Mouse (Mus musculus): Measurements from ENCODE around the gene Syt12. TPM values are rescaled to one million over a fixed set of nuclear protein-coding genes. Genes with fewer than 3 reads are reported as not detected.
A peak's percentile ranks its signal among the peaks of the same experiment; 100 is the strongest.

The Syt12 gene
- total RNA-seq (2017), result not detected in 2 replicates

DNA sequence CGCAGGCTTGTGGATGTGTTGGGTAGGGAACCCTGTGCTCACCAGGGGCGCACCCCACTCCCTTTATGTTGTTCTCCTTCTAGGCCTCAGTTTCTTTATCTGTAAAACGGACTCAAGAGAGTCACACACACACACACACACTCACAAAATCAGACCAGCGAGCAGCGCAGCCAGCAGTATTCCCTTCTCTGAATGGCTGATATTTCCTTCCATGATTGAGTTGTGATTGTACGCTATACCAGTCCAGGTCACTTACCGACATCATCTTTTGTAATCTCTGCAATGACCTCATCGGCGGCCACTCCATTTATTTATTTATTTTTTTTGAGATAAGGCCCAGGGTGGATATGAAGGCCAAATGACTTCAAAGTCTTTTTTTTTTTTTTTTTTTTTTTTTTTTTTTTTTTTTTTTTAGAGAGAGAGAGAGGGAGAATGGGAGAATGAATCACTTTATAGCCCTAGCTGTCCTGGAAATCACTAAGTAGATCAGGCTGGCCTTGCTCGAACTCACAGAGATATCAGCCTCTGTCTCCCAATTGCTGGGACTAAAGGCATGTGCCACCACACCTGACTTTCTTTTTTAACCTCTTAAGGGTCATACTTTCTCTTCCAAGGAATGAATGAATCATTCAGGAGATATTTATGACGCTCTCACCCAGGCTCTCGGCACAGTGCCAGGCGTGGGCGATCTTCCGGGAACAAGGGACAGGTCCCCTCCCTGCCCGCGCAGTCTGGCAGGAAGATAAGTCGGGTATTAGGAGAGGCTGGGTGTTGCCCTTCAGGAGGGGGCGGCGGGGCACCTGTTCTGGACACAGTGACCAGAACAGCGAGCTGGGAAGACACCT is at the start of gene Syt12:
Gene Syt12, minus strand, starts transcription at position 103 of the 845 bp plus-strand sequence.
- ATAC-seq (replicated peaks in 1 of 2; ENCODE audit: insufficient read depth in 1 of 2, low FRiP score in 2 of 2, low TSS enrichment in 1 of 2, low read depth in 1 of 2, poor library complexity in 2 of 2, severe bottlenecking in 2 of 2), result no peak

DNA sequence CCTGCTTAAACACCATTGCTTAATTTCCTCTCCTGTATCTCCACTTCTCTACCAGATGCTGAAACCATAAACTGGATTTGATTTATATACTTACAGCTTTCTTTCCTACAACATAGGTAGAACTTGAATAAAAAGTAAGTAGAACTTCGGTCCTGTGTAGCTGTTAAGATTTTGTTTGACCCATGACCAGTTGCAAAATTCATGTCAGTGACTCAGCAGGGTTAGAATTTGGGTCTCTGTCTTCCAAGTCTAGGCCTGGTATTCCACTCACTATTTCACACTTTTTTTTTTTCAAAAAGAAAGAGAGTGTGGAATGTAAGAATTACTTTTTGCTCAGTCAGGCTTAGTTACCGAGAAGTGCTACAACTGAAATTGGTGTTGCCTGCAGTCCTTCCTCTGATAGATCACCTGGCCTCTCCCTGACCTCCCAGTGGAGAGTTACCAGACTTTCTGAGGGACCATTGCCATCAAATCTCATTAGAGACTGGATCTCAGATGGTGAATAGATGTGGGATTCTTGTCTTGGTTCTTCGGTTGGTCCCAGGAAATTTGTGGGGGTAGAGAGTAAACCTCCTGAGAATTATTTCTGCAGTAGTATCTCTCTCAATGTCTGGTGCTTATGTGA is 44.3 kb upstream of the Syt12 start:
- no peak for ATAC-seq (replicated peaks in 1 of 2; ENCODE audit: insufficient read depth in 1 of 2, low FRiP score in 2 of 2, low TSS enrichment in 1 of 2, low read depth in 1 of 2, poor library complexity in 2 of 2, severe bottlenecking in 2 of 2)

DNA sequence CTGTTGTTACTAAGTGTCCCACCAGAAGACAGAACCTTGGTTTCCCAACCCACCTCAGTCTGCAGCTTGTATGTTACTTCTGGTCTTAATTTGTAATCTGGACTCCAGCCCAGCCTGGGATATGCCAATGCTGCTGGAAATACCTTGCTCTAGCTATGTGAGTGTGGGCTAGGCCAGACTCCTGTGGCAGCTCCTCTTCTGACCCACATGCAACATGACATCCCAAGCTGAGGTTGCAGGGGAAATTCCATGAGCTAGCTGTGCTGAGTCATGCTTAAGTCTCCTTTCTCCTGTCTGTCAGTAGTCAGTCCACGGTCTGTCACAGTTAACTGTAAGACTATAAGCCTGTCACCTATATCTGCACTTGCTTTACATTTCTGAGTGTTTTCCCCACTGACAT is 40.2 kb upstream of the Syt12 start:
- no peak for ATAC-seq (replicated peaks in 1 of 2; ENCODE audit: insufficient read depth in 1 of 2, low FRiP score in 2 of 2, low TSS enrichment in 1 of 2, low read depth in 1 of 2, poor library complexity in 2 of 2, severe bottlenecking in 2 of 2)

DNA sequence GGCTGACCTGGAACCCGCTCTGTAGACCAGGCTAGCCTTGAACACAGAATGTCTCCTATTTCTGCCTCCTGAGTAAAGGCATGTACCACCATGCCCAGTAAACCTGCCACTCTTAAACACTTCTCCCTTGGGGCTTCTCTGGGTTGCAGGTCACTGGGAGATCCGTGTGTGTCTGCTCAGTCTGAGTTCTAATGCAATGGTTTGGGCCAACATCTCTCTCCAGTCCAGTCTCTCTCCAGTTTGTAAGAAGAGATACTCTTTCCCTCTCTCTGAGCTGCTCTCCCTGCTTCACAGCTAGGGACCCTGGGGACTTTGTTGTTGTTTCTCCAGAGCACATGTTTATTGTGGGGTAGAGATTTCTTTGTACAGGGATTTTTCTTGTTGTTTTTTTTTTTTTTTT is 39.0 kb upstream of the Syt12 start:
- no peak for ATAC-seq (replicated peaks in 1 of 2; ENCODE audit: insufficient read depth in 1 of 2, low FRiP score in 2 of 2, low TSS enrichment in 1 of 2, low read depth in 1 of 2, poor library complexity in 2 of 2, severe bottlenecking in 2 of 2)

DNA sequence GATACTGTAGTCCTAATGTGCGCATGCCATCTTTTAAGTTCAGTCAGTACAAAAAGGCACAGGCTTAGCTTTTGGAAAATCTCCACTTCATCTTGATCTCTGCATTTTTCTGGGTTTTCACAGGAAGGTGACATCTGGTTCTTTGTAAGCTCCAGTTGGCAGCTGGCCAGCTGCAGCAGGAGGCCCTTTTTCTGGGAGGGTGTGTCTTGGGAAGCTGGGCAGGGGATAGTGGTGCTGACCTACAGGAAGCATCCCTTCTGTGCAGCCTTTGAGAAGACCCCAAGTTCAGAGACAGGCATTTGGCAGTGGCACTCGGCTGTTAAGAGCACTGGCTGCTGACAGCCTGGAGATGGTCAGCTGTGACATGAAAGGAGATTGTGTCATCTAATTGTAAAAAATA is 38.5 kb upstream of the Syt12 start:
- no peak for ATAC-seq (replicated peaks in 1 of 2; ENCODE audit: insufficient read depth in 1 of 2, low FRiP score in 2 of 2, low TSS enrichment in 1 of 2, low read depth in 1 of 2, poor library complexity in 2 of 2, severe bottlenecking in 2 of 2)

- ATAC-seq (replicated peaks in 1 of 2; ENCODE audit: insufficient read depth in 1 of 2, low FRiP score in 2 of 2, low TSS enrichment in 1 of 2, low read depth in 1 of 2, poor library complexity in 2 of 2, severe bottlenecking in 2 of 2), result no peak
Measured at GRCm38 (mm10) chr19:4513236-4513858, 36.1 kb upstream of the Syt12 start.

GRCm38 (mm10) chr19:4511116-4511841 is 34.0 kb upstream of the Syt12 start:
- no peak for ATAC-seq (replicated peaks in 1 of 2; ENCODE audit: insufficient read depth in 1 of 2, low FRiP score in 2 of 2, low TSS enrichment in 1 of 2, low read depth in 1 of 2, poor library complexity in 2 of 2, severe bottlenecking in 2 of 2)

DNA sequence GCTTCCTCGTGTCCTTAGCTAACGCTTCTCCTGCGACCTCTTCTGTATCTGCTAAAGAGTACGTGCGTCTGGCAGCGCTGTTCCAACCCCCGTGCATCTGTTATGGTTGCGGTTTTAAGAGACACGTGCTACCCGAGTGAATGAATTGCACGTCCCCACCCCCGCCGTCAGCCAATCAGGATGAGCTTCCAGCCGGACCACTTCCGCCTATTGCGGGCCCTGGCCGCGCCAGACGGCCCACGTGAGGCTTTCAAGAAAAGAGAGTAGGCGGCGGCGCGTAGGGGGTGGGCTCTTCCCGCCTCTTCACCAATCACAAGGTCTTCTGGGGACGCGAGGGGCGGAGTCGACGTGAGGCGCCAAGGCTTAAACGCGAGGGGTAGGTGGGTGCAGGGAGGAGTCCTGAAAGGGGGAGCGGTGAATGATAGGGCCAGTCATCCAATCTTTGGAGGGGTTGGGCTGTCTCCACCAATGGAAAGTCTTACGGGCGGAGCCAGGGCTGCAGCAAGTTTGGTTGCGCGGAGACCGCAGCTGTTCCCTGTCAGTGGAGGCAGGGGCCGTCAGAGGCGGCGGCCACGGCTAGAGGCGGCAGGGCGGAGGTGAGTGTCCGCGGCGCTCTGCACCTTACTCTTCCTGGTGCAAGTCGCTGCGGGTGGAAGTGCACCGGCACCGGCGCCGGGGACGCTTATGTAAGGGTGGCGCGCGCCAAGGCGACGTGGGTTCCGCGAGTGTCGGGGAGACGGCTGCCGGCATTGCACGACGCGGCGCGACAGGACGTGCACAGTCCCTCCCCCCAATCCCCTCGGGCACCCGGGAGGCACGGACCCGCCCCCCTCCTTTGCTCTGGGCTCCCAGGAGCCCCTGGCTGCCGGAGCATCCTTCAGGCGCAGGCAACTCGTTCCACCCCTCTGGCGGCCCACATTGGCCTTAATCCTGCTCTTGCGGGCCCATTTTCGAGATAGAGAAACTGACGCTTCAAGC is 33.0 kb upstream of the Syt12 start, which contains the start of gene Pcx:
Gene Pcx, plus strand, starts transcription at position 487 of the 978 bp plus-strand sequence.
- ATAC-seq (replicated peaks in 1 of 2; ENCODE audit: insufficient read depth in 1 of 2, low FRiP score in 2 of 2, low TSS enrichment in 1 of 2, low read depth in 1 of 2, poor library complexity in 2 of 2, severe bottlenecking in 2 of 2), result peak; percentile 97 to 98

DNA sequence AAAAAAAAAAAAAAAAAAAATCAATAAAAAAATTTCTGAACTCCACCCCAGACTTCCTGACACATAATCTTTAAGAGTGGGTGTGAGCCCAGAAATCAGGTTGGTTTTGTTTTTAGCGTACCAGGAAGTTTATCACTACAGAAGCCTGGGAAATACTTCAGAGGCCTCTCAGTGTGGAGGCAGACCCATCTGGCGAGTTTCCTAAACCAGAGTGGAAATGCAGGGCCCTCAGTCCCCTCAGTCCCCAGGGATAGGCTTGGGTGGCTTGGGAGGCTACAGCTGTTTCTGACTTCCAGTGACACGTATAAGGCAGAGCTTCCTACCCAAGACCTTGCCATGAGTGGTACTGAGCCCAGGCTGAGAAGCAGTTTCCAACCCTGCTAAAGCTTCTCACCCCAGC is 30.5 kb upstream of the Syt12 start:
- no peak for ATAC-seq (replicated peaks in 1 of 2; ENCODE audit: insufficient read depth in 1 of 2, low FRiP score in 2 of 2, low TSS enrichment in 1 of 2, low read depth in 1 of 2, poor library complexity in 2 of 2, severe bottlenecking in 2 of 2)

DNA sequence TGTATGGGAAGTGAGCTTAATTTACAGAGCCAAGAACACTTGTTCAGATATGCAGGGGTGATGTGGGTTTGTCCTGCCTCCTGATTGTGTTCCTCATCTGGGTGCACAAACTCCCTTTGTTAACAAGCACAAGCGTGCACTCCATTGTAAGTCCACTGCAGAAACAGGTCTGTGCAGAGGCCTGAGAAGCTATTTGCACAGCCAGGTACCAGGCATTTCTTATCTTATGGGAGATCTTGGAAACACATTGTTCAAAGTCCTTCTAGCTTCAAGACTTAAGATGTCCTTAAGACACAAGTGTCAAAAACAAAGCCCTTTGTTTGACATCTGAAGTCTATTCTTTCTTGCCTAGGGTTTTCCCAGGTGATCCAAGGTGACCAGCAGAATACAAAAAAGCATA is 27.6 kb upstream of the Syt12 start:
- no peak for ATAC-seq (replicated peaks in 1 of 2; ENCODE audit: insufficient read depth in 1 of 2, low FRiP score in 2 of 2, low TSS enrichment in 1 of 2, low read depth in 1 of 2, poor library complexity in 2 of 2, severe bottlenecking in 2 of 2)

GRCm38 (mm10) chr19:4502701-4503100 is 25.5 kb upstream of the Syt12 start:
- no peak for ATAC-seq (replicated peaks in 1 of 2; ENCODE audit: insufficient read depth in 1 of 2, low FRiP score in 2 of 2, low TSS enrichment in 1 of 2, low read depth in 1 of 2, poor library complexity in 2 of 2, severe bottlenecking in 2 of 2)

DNA sequence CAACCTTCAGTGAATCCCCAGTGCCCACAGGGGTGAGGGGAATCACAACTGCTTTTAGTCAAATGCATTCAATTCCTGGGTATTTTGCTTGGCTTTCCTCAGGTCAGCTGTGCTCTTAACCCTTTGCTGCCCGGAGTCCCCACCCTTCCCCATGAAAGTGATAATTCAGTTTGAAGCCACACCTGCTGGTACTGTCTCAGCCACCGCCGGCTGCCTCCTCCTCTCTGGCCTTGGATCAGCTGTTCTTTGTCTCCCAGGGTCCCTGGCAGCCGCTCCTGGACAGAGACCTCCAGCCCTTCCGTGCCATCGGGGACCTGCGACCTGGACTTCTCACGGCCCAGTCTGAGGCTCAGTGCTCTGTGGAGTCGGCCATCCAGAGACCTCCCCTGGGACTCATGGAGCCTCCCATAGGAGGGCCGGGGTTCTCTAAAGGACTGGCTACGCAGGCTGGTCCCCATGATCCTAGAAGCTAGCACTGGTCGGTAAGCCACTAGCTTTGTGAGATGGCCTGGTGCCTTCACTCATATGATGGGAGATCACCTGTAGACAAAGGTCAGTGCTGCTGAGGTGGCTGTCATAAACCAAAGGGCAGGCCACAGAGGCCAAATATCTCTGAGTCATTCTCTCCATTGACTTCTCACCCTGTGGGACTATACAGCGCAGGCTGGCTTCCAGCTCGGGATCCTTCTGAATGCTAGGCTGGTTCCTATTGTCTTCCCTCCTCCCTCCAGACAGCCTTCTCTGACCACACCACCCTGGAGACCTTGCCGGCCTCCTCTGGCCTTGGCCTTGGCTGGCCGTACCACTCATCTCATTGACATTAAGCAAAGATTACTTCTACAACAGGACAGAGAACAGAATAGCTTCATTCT is 21.1 kb upstream of the Syt12 start, which contains the start of gene 2010003K11Rik:
Gene 2010003K11Rik, minus strand, starts transcription at position 522 of the 872 bp plus-strand sequence.
- no peak for ATAC-seq (replicated peaks in 1 of 2; ENCODE audit: insufficient read depth in 1 of 2, low FRiP score in 2 of 2, low TSS enrichment in 1 of 2, low read depth in 1 of 2, poor library complexity in 2 of 2, severe bottlenecking in 2 of 2)

GRCm38 (mm10) chr19:4497263-4497973 is 20.2 kb upstream of the Syt12 start:
- ATAC-seq (replicated peaks in 1 of 2; ENCODE audit: insufficient read depth in 1 of 2, low FRiP score in 2 of 2, low TSS enrichment in 1 of 2, low read depth in 1 of 2, poor library complexity in 2 of 2, severe bottlenecking in 2 of 2), result peak; percentile 62 to 79

- ATAC-seq (replicated peaks in 1 of 2; ENCODE audit: insufficient read depth in 1 of 2, low FRiP score in 2 of 2, low TSS enrichment in 1 of 2, low read depth in 1 of 2, poor library complexity in 2 of 2, severe bottlenecking in 2 of 2), result no peak
Measured at GRCm38 (mm10) chr19:4496535-4497262, 19.5 kb upstream of the Syt12 start.

GRCm38 (mm10) chr19:4495814-4496213 is 18.6 kb upstream of the Syt12 start:
- no peak for ATAC-seq (replicated peaks in 1 of 2; ENCODE audit: insufficient read depth in 1 of 2, low FRiP score in 2 of 2, low TSS enrichment in 1 of 2, low read depth in 1 of 2, poor library complexity in 2 of 2, severe bottlenecking in 2 of 2)

Data from hematopoietic stem cell, adult 5-6 weeks (primary cell).